Mouse (Mus musculus) stomach, postnatal 0 days (tissue): ENCODE measurements at regions not wholly inside any gene's neighbourhood (a gene's known extent, or its start where the extent isn't known, plus 50 kb on each side); places are given as distances from the start of the nearest gene placed in this dataset.
A peak's percentile ranks its signal among the peaks of the same experiment; 100 is the strongest.

Experiments used
- ATAC-seq: fragments of 200-750 bp; cut with Nextera tagmentation; 2 replicates; pipeline ENCODE4 v1.8.0; 2017; ENCODE audit not compliant: low FRiP score, low TSS enrichment
- DNase-seq: peaks from one replicate; pipeline ENCODE4 v3.0.0-alpha.2; 2016; ENCODE audit warnings: low spot score
- H3K27ac ChIP-seq: fragments of 300-500 bp; sonication (generic); replicated peaks from 2 replicates; pipeline ENCODE4 v1.5.1; 2014; ENCODE audit warnings: mild to moderate bottlenecking, control low read depth
- H3K27me3 ChIP-seq: fragments of 300-500 bp; sonication (generic); 2 replicates; pipeline ENCODE4 v1.6.1; 2014; ENCODE audit warnings: low read length; ENCODE audit not compliant: control insufficient read depth, insufficient read depth
- H3K36me3 ChIP-seq: fragments of 300-500 bp; sonication (generic); 2 replicates; pipeline ENCODE4 v1.6.1; 2014; ENCODE audit warnings: low read length, mixed read lengths; ENCODE audit not compliant: control insufficient read depth, insufficient read depth
- H3K4me1 ChIP-seq: fragments of 300-500 bp; sonication (generic); replicated peaks from 2 replicates; pipeline ENCODE4 v1.6.1; 2014; ENCODE audit warnings: antibody characterized with exemption; ENCODE audit not compliant: control insufficient read depth, insufficient read depth
- H3K4me2 ChIP-seq: fragments of 300-500 bp; sonication (generic); replicated peaks from 2 replicates; pipeline ENCODE4 v1.6.1; 2014; ENCODE audit warnings: low read depth, mild to moderate bottlenecking, control low read depth, moderate library complexity
- H3K4me3 ChIP-seq: fragments of 300-500 bp; sonication (generic); 2 replicates; pipeline ENCODE4 v1.5.1; 2014; ENCODE audit warnings: low read depth, low read length, control low read depth
- H3K9ac ChIP-seq: fragments of 300-500 bp; sonication (generic); 2 replicates; pipeline ENCODE4 v1.6.1; 2014; ENCODE audit warnings: mild to moderate bottlenecking, low read length, control low read depth, mixed read lengths
- H3K9me3 ChIP-seq: fragments of 300-500 bp; sonication (generic); 2 replicates; pipeline ENCODE4 v1.6.1; 2016; ENCODE audit warnings: low read length; ENCODE audit not compliant: control insufficient read depth
- CTCF ChIP-seq: IDR thresholded peaks from 2 replicates; pipeline ENCODE4 v1.5.1; 2016; ENCODE audit warnings: antibody characterized with exemption, low read depth, mild to moderate bottlenecking, moderate library complexity
- EP300 ChIP-seq: optimal IDR thresholded peaks from 2 replicates; pipeline ENCODE3; 2016; ENCODE audit warnings: antibody characterized with exemption
- WGBS: fragments of 180-500 bp; shearing (Covaris S2); extraction: QIAGEN DNeasy Blood & Tissue Kit; methylation state at CpG from one replicate; pipeline ENCODE4 v1.1.7; 2014; 5-methylcytosine and 5-hydroxymethylcytosine counted together

DNA sequence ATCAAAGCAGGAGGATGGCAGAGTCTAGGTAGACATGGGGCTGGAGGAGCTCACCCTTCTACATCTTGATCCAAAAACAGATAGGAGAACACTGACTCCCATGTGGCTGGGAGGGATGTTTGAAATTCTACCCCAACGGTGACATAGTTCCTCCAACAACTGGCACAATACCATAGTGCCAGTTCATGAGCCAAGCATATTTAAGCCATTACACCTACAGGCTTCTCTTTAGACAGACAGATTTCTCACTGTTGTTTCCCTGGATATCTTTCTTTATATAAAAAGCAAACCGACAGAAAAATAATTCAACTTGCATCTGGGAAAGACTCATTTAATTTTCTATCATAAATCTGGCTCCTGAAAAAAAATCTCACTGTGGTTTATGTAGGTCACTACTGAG, 380.4 kb upstream of the Nectin3 start:
- ATAC-seq (no peak), DNase-seq (no peak)
- Histone ChIP-seq H3K9ac (no peak overlapping the region), H3K4me3 (no peak overlapping the region), H3K27me3 (no peaks in the 10 kb centered on the region), H3K4me1 (no peaks in the 10 kb centered on the region), H3K36me3 (no peaks in the 10 kb centered on the region), H3K9me3 (no peaks in the 10 kb centered on the region), H3K4me2 (no peak overlapping the region), H3K27ac (no peak overlapping the region)
- TF ChIP-seq EP300: no peak
- TF ChIP-seq CTCF: no peak
- WGBS: 81% methylated on average over 2 of the region's 2 CpGs

DNA sequence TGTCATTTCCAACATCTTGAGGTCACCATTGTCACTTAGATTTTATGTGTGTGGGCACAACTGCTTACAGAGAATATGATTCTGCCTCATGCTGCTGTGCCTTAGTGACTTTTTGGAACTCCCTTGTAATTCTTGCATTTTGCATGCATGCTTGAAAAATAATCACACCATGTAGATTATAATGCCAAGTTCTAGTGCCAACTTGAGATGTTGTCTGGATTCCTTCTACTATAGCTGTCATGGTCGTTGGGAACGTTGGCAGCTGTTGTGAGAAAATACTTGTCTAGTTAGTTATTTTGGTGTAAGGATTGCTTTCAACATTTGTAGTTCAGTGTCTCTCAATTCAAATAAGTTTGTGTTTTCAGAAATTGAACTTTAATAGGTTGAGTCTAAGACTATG, 365.6 kb upstream of the Nectin3 start:
- DNase-seq (no peak), ATAC-seq (no peak)
- H3K4me1 ChIP-seq: no peaks in the 10 kb centered on the region
- WGBS: 67% methylated on average over 2 of the region's 2 CpGs
- no peak overlapping the region for H3K27ac ChIP-seq
- H3K4me3 ChIP-seq: no peak overlapping the region
- H3K36me3 ChIP-seq: no peaks in the 10 kb centered on the region
- TF ChIP-seq EP300 (no peak), CTCF (no peak)
- no peak overlapping the region for H3K4me2 ChIP-seq
- H3K9me3 ChIP-seq: no peaks in the 10 kb centered on the region
- H3K9ac ChIP-seq: no peak overlapping the region
- no peaks in the 10 kb centered on the region for H3K27me3 ChIP-seq

DNA sequence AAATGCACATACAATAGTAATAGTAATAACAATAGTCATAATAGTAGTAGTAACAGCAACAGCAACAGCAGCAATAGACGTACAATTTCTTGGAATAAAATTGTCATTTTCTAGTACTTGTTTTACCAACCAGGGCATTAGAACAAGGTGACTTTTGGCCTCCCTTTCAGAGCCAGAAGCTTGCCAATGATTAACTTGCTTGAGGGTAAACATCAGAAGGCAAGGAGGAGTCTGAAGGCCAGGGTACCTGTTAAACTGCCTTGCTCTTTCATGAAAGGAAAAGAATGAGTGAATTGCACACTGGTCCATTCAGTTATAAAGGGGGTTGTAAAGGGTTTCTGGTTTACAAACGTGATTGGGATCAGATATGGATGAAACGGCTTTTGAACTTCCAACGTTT, 351.2 kb upstream of the Nectin3 start:
- ATAC-seq (peak; percentile 94), DNase-seq (peak; percentile 57)
- Histone ChIP-seq H3K27ac (no peak overlapping the region), H3K9me3 (no peaks in the 10 kb centered on the region), H3K9ac (no peak overlapping the region), H3K4me2 (no peak overlapping the region), H3K4me1 (no peaks in the 10 kb centered on the region), H3K27me3 (no peaks in the 10 kb centered on the region), H3K36me3 (no peaks in the 10 kb centered on the region), H3K4me3 (no peak overlapping the region)
- no peak for TF ChIP-seq CTCF
- no peak for TF ChIP-seq EP300
- 50% methylated on average over 4 of the region's 4 CpGs for WGBS

DNA sequence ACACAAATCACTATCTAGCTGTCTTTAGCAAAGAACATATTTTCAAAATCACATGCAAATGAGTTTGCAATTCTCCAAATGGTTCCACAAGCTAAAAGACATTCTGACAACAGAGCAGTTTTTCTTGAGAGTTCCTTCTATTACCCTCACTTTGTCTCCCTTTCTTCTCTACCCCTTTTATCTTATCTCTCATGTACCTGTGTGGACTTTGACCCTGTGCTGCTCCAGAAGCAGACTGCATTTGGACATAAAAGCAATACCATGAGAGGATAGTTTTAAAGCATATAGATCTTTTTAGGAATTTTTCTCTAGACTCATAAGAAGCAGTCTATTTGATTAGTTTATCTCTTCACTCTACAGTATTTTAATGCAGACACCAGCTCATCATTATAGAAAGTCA, 350.4 kb upstream of the Nectin3 start:
- DNase-seq (no peak), ATAC-seq (no peak)
- H3K27ac ChIP-seq: no peak overlapping the region
- no peaks in the 10 kb centered on the region for H3K9me3 ChIP-seq
- H3K27me3 ChIP-seq: no peaks in the 10 kb centered on the region
- TF ChIP-seq EP300 (no peak), CTCF (no peak)
- H3K9ac ChIP-seq: no peak overlapping the region
- no peak overlapping the region for H3K4me2 ChIP-seq
- no peak overlapping the region for H3K4me3 ChIP-seq
- H3K4me1 ChIP-seq: no peaks in the 10 kb centered on the region
- no peaks in the 10 kb centered on the region for H3K36me3 ChIP-seq

DNA sequence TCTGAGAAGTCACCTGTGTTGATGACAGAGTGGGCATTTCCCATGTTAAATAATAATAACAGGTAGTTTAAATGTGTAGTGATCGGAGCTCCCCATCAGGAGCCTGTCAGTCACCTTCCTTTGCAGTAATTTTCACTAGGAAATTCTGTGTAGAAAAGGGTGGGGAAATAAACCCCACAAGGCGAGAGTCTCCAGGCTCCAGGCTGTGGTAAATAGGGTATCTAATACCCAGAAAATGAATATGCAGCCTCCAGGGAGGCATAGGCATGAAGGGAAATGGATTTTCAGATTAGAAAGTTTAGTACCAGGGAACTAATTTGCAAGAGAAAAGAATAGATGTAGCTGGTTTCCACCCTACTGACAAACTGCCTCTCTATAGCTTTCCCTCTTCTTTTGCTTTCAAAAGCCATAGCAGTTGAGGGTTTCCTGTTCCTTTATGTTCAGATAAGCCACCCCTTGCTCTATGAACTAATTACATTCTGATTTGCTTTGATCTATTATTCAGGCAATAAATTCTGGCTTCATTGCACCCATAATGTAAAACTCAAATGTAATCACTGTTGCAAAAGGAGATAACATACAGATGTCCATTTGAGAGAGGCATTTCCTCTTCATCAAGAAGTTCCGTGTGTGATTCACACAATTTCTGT, 349.5 kb upstream of the Nectin3 start:
- TF ChIP-seq CTCF: no peak
- no peak for TF ChIP-seq EP300
- Histone ChIP-seq H3K4me2 (no peak overlapping the region), H3K9ac (no peak overlapping the region), H3K36me3 (no peaks in the 10 kb centered on the region), H3K9me3 (no peaks in the 10 kb centered on the region), H3K4me3 (no peak overlapping the region), H3K27ac (no peak overlapping the region), H3K27me3 (no peaks in the 10 kb centered on the region), H3K4me1 (no peaks in the 10 kb centered on the region)
- ATAC-seq (no peak), DNase-seq (no peak)
- 62% methylated on average over 3 of the region's 3 CpGs for WGBS

DNA sequence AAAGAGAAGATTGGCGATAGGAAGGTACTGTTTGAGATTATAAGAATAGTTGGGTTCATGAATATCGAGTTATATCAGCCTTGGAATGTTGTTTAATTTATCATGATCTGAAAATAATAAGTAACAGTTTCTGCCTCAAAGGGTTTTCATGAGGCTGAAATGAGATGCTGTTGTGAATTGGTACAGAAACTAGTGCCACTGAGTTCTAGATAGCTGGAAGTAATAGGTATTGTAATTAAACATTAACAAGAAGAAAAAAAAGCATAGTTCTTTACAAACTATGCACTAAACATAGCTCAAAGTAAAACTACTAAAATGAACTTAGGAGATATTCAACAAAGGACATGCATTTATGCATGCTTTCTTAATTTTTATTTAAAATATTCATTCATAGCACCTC, 342.9 kb upstream of the Nectin3 start:
- Histone ChIP-seq H3K9ac (no peak overlapping the region), H3K27ac (no peak overlapping the region), H3K9me3 (no peaks in the 10 kb centered on the region), H3K4me2 (no peak overlapping the region), H3K4me1 (no peaks in the 10 kb centered on the region), H3K36me3 (no peaks in the 10 kb centered on the region), H3K4me3 (no peak overlapping the region), H3K27me3 (no peaks in the 10 kb centered on the region)
- no peak for TF ChIP-seq CTCF
- DNase-seq: no peak
- no peak for ATAC-seq
- 46% methylated on average over 2 of the region's 2 CpGs for WGBS
